Mouse (Mus musculus) urinary bladder, postnatal 10 days (tissue): ENCODE data around the gene Nacad.

Experiments
- DNase-seq: peaks from one replicate; pipeline ENCODE4 v3.0.0; 2022; ENCODE audit warnings: low spot score

Nacad gene

DNA sequence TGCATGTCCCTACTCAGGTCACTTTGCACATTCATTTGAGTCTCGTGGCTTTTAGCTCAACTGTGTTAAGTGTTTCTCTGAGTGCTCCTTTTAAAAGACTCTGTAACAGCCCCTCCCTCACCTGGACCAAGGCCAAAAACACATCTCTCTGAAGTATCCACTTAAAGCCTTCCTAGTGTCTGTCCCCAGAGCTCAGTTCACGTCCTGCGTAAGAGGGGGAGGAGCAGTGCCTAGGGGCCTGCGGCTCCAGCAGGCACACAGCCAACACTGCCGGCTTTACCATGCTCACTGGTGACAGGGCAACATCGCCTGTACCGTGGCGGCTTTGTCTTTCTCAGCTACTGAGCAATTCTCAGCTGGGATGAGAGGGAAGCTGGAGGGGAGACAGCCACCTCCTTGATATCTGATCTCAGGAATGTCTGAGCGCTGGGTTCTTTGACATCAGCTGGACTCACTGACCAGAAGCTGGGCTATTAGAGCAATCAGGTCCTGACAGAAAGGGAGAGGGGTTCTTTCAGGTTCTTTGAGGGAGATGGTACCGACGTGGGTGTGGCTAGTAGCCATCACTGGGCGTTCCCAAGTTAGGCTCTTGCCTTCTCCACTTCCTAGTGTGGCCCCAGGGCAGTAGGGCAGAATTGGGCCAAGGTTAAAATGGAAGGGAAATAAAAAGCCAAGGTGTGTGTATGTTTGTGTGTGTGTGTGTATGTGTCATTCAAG, 1.8 kb downstream of the Nacad start:
- DNase-seq = no peak

DNA sequence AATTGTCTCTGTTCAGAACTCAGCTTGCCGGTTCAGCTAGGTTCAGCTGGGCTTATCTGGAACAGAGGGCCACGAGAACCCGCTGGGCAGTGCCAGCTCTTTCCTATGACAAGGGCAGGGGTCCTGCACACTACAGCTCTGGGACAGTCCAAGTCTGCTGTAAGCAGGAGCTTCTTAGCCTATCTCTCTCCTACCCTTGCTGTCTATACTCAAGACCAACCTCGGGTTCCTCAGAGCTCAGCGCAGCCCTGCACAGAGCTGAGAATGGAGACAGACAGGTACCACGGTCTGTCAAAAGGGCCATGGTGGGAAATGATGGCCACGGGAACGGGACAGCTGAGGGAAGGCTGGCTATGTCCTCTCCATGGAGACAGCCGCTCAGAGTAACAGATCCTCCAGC, 2.6 kb downstream of the Nacad start:
- no peak for DNase-seq

DNA sequence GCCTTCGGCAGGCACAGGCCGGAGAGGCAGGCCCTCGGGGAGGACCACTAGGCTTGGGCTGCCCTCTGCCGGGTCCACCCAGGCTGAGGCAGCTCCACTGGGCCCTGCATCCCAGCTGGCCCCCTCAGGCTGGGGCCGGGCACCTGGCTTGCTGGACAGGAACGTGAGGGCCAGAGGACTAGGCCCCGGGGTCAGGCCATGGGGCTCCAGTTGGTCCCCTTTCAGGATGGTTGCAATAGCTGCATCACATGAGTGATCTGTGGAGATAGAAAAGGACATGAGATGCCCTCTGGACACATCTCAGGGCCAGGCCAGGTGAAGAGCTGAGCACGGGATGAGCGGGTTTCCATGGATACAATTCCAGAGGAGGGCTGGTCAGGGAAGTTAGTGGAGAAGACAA, 3.2 kb downstream of the Nacad start:
- DNase-seq = no peak

DNA sequence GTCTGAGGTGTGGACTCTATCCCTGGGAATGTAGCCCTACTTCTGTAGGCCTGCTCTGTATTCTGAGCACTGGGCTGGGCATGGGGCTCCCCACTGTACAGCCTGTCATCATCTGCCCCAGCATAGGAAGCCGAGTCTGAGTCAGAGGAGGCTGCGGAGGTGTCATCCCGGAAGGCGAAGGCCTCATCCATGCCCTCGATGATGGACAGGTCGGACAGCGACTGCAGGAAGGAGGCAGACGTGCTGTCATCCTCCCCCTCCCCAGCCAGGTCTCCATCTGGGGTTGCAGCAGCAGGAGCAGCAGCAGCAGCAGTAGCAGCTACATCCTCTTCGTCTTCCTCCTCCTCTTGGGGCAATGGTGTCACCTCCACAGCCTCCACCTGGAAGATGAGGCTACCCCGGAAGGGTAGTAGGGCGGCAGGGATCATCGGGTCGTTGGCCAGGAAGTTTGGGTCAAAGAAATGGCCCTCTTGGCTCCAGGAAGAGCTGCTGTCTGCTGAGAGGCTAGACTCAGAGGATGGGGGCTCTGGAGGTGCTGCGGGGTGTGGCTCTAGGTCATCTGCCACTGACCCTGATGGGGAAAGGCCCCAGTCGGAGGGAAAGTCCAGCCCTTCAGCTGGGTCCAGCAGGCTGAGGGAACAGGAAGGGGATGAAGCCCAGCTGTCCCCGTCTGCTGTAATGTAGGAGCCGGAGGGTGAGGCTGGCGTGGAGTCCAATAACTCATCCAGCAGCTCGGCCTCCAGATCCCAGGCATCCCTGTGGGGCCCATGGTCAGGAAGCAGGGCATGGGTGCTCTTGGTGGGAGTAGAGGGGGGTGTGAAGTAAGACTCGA, 4.0 kb downstream of the Nacad start:
- no peak for DNase-seq

DNA sequence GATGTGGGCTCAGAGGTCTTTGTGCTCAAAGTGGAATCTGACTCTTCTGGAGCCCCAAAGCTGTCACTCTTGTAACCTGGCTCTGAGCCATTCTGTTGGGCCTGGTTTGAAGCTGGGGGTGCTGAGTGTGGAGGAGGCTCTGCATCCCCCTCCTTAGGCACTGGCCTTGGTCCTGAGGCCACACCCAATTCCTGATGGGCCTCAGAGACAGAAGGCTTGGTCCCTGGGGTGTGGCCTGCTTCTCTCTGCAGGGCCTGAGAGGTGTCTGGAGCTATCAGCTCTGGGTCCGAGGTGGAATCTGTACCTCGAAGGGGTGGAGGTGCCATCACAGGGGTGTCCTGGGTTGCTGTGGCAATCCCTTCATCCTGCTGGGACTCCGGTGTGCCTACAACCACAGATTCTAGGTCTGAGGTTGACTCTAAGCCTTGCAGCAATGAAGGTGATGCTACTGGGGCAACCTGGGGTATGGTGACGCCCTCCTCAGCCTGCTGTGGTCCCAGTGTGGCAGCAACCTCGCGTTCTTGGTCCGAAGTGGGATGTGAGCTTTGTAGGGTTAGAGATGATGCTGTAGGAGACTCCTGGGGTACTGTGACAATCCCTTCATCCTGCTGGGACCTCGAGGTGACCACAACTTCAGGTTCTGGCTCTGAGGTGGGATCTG, 5.4 kb downstream of the Nacad start:
- DNase-seq = no peak

DNA sequence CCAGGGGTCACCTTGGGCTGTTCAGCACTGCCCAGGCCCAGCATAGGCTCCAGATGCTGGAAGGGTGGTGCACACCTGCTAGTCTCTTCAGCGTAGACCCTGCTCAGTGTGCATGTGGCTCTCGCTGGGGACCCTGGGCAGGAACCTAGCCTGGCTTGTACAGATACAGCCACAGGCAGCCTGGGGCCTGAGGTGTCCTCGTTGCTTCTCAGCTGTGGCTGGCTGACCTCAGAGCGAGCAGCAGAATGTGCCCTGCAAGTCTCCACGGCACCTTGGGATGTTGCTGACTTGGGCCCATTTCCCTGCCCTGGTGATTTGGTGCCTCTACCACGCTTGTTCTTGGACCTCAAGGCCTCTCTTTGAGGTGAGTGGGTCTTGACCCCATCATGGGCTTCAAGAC, 6.0 kb downstream of the Nacad start:
- no peak for DNase-seq

DNA sequence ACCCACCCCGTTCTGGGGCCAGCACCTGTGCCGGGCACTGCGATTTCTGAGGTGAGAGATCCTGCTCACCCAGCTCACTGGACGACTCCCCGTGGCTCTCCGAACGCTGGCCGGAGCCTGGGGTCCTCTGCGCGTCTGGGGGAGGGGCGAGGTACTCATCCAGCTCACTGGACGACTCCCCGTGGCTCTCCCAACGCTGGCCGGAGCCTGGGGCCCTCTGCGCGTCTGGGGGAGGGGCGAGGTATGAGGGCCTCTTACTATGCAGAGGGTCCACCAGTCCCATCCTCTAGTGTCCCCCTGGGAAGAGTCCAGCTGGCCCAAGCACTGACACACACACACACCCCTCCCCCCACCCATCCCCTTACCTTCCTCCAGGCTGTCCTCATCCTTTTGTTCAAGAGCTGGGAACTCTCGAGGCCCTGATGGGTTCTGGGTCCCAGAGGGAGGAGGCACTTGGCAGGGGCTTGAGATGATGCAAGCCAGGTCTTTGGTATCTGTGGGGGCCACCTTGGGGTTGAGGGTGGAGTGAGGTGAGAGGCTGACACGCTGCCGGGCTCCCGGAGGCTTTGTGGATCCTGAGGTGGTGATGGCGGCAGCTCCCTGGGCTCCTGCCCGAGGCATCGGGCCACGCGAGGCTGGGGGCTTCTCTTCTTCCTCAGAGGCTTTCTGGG, 6.7 kb downstream of the Nacad start:
- DNase-seq = no peak

DNA sequence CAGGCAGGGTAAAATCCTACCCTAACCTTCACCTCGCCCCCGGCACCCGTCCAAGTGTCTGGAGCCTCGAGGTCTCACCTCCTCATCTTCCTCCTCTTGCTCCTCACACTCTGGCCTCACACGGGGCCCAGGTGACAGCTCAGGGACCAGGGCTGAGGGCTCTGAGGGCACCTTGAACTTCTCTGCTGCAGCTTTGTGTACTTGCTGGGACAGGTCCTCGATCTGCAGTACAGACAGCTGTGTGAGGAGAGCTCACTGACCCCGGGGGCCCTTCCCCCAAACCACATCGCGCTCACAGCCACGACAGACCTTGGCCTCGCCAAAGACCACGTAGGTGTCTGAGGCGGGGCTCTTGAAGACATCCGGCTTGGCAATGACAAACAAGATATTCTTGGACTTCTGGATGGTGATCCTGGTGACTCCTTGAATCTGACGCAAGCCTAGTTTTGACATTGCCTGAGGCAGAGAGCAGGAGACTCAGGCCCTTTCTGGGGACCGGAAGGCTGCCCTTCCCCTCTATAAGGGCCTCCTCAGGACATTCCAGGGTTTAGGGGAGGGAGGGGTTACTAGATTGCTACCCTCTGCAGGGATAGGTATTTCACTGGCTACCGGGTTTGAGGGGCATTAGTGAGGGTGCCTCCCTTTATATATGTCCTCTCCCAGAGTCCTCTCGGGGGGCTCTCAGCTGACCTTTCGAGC, 7.5 kb downstream of the Nacad start:
- DNase-seq = no peak

DNA sequence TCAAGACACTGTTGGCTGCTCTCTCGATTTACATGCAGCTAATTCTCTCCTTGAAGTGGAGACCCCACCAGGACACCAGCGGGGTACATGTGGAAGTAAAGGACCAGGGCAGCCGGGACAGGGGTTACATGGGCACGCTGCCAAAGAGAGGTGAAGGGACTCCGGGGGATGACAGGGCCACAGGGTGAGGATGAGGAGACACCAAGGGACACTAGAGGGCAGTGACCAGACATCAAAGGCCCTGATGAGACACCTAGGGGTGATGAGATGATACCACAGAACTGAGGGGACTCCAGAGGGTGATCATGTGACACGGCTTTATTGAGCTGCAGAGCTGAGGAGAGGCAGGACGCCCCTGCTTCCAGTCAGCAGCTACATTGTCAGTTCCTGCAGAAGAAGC, 8.3 kb downstream of the Nacad start:
- no peak for DNase-seq

DNA sequence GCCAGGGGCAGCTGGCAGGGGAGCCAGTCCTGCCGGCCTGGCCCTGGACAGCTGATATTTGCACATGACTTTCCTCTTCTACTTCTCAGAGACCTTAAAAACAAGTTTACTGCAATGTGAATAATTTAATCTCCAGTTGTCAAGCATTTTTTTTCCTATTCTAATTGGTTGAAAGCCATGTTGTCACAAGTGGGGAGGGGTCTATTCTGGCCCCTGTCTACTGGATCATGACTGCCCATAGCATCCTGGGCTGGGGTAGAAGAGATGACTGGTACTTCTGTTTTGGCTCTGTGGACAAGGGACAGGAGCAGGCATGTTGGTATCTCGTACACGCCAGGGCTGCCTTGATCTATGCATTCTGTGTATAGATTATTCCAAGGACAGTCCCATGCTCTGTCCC, 9.2 kb downstream of the Nacad start:
- DNase-seq = no peak

DNA sequence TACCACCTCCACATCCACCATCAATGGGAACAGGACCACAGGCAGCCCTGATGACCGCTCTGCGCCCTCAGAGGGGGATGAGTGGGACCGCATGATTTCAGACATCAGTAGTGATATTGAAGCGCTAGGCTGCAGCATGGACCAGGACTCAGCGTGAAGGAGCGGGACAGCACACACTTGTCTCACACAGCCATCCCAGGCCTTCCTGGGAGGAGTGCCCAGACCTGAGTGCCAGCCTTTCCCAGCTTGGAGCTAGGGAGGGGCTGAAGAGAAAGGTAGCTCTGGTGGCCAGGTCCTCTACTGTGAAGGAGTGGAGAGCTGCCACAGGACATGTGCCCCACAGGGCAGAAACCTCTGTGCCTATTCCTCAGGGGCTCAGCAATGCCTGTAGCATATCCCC, 9.6 kb downstream of the Nacad start:
- DNase-seq = no peak

DNA sequence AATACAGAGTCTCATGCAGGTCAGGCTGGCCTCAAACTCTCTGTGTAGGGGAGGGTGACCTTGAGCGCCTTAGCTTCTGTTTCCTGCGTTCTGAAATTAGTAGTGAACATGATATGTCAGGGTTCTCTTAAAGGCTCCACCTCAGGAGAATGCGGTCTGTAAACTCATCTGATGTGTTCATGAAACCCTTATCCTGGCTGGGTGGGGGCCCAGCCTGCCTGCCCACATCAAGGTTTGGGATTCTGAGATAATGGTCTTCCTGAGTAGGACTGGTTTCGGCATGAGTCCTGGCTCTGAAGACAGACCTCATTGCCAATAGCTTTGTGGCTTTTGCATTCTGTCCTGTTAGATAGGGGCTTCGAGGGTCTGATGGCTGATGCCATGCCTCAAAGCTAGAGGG, 10.5 kb downstream of the Nacad start:
- no peak for DNase-seq

DNA sequence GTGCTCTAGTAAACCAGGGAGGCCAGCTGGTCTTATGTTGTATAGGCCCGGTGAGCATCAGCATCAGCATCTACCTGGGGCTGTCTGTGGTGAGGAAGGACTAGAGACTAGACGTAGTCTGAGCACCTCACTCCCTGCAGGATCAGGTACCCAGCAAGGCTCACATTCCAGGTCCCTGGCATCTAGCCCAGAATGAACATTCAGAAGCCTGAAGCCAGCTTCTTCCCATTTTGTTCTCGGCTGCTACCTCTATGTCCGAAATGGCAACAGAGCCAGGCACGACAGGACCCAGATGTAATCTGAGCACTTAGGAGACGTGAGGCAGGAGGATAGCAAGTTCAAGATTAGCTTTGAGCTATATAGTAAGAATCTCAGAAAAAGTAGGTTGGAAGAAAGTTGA, 11.0 kb downstream of the Nacad start:
- DNase-seq = no peak

DNA sequence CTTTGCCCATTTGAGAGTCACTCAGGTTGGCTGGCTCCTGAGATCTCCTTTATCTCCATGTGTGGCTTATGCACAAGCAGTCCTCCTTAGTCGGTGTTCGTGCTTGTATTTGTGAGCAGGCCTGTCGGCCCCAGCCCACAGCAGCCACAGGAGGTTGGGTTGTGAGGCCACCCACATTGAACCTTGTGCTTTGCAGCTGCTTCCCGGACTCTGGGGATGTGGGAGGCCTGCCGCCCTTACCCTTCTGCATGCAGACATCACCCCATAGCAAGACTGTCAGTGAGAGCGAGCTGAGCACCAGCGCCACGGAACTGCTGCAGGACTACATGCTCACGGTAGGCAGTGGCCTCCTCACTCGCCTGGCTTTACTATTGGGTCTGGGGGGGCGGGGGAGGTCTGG, 12.4 kb downstream of the Nacad start:
- DNase-seq = no peak

DNA sequence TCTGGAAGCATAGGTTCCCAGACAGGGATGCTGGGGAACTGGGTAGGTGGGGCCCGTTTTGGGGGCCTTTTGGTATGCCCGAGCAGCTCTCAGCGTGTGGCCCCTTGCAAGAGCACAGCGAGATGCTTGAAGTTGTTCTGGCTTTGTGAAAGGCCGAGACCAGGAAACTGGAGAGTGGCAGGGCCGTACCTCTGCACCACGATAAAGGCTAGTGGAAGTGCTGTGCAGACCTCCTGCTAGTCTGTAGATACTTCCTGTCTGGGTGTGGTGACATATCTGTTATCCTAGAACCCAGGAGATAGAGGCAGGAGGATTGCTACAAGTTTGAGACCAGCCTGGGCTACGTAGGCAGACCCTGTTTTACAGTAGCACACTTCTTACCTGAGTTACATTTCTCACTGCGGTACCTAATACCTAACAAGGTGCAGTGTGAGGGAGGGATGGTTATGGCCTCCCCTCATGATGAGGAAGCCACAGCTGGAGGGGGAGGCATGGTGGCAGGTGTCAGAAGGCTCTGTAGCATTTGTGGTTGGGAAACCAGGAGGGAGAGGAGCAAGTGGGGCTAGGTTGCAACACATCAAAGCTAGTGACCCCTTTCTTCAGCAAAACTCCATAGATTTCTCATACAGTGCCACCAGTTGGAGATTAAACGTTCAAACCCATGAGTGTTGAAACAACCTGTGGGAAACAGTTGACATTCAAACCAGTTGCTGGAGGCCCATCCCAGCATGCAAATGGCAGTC, 14.7 kb downstream of the Nacad start:
- DNase-seq = no peak

DNA sequence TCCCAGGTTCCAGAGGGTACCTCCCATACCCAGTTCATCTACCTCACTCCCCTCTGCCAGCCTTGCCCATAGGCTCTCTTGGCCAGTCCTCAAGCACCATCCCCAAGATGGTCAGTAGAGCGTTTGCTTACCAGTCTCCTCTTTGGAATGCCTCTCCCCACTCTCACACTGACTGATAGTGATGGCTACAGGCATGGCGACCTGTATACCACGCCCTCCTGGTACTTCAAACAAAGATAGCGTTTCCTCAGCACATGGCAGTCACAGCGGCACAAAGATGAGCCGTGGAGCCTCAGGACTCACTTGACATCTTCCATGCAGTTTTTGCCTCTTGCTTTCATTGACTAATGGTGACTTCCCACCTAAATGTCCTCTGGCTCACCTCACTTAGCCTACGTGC, 16.0 kb downstream of the Nacad start:
- no peak for DNase-seq

DNA sequence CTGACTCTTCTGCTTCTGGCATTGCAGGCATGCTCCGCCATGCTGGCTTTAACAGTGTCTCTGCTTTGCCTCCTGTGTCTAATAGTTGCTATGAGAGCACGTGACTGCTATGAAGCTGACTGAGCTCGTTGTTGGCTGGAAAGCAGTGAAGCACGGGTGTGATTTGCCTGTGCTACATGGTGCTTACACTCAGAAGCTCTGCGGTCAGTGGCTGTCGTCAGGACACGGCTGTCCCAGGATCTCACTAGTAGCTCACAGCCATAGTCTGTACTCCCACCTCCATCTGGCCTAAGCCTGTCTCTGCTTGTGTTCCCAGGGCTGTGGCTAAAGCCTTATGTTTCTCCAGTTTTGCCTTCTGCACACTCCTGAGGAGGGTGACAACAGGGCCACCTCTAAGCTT, 17.6 kb downstream of the Nacad start:
- DNase-seq = no peak

DNA sequence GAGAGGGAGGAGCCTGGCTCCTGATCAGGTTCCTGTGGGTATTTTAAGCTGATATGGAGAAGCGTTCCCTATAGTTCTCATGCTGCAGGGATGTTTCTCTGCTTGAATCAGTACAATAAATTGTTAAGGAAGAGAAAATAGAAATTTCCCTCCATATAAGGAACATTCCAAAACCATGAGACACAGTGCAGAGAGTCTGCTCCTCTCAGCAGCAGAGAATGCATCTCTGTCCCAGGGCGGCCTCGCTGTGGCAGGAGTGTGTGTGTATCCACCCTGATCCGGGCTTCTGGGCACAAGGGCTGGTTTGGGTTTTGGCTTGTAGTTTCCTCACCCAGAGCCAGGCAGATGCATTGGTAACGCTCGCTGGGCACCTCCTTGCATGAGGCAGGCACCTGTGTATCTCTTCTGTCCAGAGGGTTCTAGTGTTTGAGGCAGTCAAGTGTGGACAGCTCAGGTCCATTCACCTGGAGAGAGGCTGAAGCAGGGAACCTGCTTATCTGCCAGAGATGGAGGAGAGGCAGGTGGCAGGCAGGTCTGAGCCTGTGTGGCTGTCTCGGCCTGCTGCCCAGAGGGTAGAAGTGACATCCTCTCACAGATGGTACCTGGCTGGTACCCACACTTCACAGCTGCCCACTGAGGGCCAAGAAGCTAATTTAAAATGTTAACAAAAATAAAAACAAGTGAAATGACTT, 18.5 kb downstream of the Nacad start:
- DNase-seq = no peak

DNA sequence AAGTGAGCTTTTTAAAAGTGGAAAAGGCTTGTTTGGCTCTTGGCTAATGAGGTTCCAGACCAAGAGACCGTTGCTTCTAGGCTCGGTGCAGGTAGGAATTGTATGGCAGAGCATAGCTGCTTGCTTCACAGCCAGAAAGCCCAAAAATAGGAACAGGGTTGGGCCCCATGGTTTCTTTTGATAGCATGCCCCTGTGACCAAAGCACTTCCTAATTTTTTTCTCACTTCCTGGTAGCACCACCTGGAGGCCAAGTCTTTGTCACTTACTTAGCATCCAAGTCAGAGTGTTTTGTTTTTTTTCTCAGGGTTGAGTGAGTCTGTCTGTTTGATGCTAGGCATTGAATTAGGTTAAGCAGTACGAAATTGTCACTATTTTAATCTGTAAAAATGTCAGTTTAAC, 19.2 kb downstream of the Nacad start:
- DNase-seq = no peak

DNA sequence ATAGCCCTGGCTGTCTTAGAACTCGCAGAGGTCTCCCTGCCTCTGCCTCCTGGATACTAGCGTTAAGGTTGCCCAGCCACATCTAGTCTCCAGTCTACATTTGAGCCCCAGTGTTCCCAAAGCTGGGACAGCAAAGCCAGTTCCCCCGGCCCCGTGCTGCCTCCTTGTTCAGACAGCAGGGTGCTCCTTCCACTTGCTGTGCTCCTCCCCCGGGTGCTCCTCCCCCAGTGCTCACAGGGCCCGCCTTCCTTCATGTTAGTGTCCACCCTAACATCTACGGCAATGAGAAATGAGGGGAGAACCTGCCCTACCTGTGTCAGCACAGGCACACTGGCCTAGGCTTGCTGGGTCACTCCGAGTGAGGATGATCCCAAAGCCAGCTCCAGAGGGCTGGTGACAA, 20.1 kb downstream of the Nacad start:
- DNase-seq = no peak

DNA sequence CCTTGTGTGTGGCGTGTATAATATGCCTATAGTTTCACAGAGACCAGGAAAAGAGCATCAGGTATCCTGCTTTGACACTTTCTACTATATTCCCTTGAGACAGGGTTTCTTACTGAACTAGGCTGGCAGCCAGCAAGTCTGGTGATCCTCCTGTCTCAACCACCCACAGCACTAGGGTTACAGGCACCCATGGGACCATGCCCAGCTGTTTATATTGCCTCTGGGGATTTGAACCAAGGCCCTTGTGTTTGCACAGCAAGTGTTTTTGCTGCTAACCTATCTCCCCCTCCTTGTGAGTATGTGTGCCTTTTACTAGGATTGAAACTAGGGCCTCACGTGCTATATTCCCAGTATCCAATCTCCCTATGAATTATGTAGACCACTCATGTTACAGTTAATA, 24.3 kb downstream of the Nacad start:
- no peak for DNase-seq
